Mouse (Mus musculus) limb, embryonic 11.5 days (tissue): Measurements from ENCODE around the gene Gabrb1. TPM values are rescaled to one million over a fixed set of nuclear protein-coding genes. Genes with fewer than 3 reads are reported as not detected.
"Not testable (repeated sequence)": the region's sequence is repeated elsewhere in the genome, so short reads cannot be mapped to it uniquely, and the experiment has no call there.

Experiments
- ATAC-seq: fragments of 200-750 bp; cut with Nextera tagmentation; 2 replicates; pipeline ENCODE4 v1.8.0; 2017; ENCODE audit warnings: low read depth; ENCODE audit not compliant: insufficient number of reproducible peaks, low FRiP score, low TSS enrichment
- DNase-seq: peaks from one replicate; pipeline ENCODE4 v3.0.0-alpha.2; 2015; ENCODE audit warnings: low spot score
- H3K27ac ChIP-seq: fragments of 300-500 bp; sonication (generic); replicated peaks from 2 replicates; pipeline ENCODE4 v1.5.1; 2014; ENCODE audit warnings: low read depth, mild to moderate bottlenecking, low read length
- H3K27me3 ChIP-seq: fragments of 300-500 bp; sonication (generic); 2 replicates; pipeline ENCODE4 v1.6.1; 2014; ENCODE audit warnings: mild to moderate bottlenecking, low read length, mixed read lengths; ENCODE audit not compliant: control insufficient read depth, insufficient read depth
- H3K36me3 ChIP-seq: fragments of 300-500 bp; sonication (generic); 2 replicates; pipeline ENCODE4 v1.6.1; 2014; ENCODE audit warnings: mild to moderate bottlenecking, low read length, moderate library complexity, mixed read lengths; ENCODE audit not compliant: control insufficient read depth, insufficient read depth
- H3K4me1 ChIP-seq: fragments of 300-500 bp; sonication (generic); 2 replicates; pipeline ENCODE4 v1.6.1; 2014; ENCODE audit warnings: low read length, mixed read lengths; ENCODE audit not compliant: control insufficient read depth, insufficient read depth
- H3K4me2 ChIP-seq: fragments of 300-500 bp; sonication (generic); 2 replicates; pipeline ENCODE4 v1.6.1; 2014; ENCODE audit warnings: low read depth, mild to moderate bottlenecking, moderate library complexity; ENCODE audit not compliant: severe bottlenecking
- H3K4me3 ChIP-seq: fragments of 300-500 bp; sonication (generic); 2 replicates; pipeline ENCODE4 v1.5.1; 2014; ENCODE audit warnings: low read depth, low read length
- H3K9ac ChIP-seq: fragments of 300-500 bp; sonication (generic); 2 replicates; pipeline ENCODE4 v1.6.1; 2014; ENCODE audit warnings: mild to moderate bottlenecking, low read length
- H3K9me3 ChIP-seq: fragments of 300-500 bp; sonication (generic); 2 replicates; pipeline ENCODE4 v1.6.1; 2016; ENCODE audit warnings: low read length; ENCODE audit not compliant: control insufficient read depth
- WGBS: fragments of 180-500 bp; shearing (Covaris S2); extraction: QIAGEN DNeasy Blood & Tissue Kit; methylation state at CpG from one replicate; pipeline ENCODE4 v1.1.7; 2014; 5-methylcytosine and 5-hydroxymethylcytosine counted together
- polyA plus RNA-seq: library from polyadenylated mRNA; unstranded; fragments of >200 nt; fragmentation: Nextera tagmentation; extraction: Ambion mirVana; gene quantifications from 2 replicates; pipeline ENCODE4 v1.2.1, GENCODE M21; 2014

Gene Gabrb1
- polyA plus RNA-seq, 1 experiment from 2014 or later, result 0.21 TPM

DNA sequence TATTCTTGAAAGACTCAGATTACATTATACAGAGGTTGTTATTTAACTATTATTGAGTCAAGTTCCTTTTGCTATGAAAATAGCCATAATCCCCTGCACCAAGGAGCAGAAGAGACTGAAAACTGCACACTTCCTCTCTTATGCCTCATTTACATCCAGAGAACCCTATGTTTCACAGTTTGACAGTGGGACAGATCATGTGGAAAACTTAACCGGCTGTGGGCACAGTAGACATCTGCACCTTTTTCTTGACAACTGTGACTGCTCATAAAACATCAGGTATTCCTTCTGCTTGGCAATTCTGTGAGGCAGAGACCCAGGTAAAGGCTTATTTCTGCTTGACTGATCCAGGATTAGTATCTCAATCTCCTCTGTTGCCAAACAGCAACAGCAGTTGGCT lies 481.7 kb downstream of the Gabrb1 start:
- Histone ChIP-seq H3K9me3 (no peaks in the 10 kb centered on the region), H3K36me3 (no peaks in the 10 kb centered on the region), H3K4me1 (no peaks in the 10 kb centered on the region), H3K4me2 (no peak overlapping the region), H3K27me3 (no peaks in the 10 kb centered on the region), H3K27ac (no peak overlapping the region), H3K9ac (no peak overlapping the region), H3K4me3 (no peak overlapping the region)
- ATAC-seq (no peak), DNase-seq (no peak)
- WGBS, result 82% methylated on average over 1 of the region's 1 CpGs

DNA sequence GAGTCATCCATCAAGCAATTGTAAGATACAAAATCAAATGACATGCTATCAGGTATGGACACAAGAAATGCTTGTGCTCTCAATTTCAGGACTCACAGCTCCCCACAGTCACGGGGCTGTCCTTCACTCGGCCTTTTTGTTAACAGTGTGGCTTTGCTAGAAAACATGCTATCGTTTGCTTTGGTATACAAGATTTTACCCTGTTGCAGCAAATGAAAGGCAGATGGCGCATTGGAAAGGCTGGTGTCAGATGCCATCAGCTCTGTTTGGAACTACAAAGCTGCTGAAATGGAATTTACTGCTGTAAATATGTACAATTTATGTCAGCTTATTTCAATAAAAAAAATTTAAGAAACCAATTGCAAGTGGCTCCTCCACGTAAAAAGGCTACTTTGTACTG lies 490.8 kb downstream of the Gabrb1 start:
- 49% methylated on average over 5 of the region's 5 CpGs for WGBS
- no peaks in the 10 kb centered on the region for H3K9me3 ChIP-seq
- no peak for ATAC-seq
- no peak overlapping the region for H3K4me3 ChIP-seq
- H3K9ac ChIP-seq, result no peak overlapping the region
- peak; percentile 31 for DNase-seq
- H3K27ac ChIP-seq, result no peak overlapping the region
- H3K36me3 ChIP-seq, result no peaks in the 10 kb centered on the region
- no peaks in the 10 kb centered on the region for H3K27me3 ChIP-seq
- H3K4me2 ChIP-seq, result no peak overlapping the region
- H3K4me1 ChIP-seq, result no peaks in the 10 kb centered on the region

DNA sequence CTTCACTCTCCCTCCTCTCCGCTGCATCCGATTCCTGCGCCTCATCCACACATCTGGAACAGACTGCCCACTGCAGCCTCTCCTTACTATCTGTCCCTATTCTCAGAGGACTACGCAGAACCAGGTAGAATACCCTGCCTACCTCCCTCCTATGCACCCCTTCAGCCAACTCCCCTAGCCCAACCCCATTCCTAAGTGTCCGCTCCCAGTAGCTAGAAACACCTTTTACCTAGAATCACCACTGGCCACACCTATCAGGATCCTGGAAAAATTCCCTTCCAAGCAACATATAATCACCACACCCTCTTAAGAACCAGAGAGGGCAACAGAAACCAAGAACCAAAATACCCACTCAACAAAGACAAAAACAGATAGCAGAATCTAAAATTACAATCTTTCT lies 493.0 kb downstream of the Gabrb1 start:
- H3K4me3 ChIP-seq, result no peak overlapping the region
- no peak overlapping the region for H3K9ac ChIP-seq
- H3K27me3 ChIP-seq, result no peaks in the 10 kb centered on the region
- ATAC-seq (no peak), DNase-seq (no peak)
- WGBS, result 97% methylated on average over 5 of the region's 5 CpGs
- no peaks in the 10 kb centered on the region for H3K4me1 ChIP-seq
- H3K27ac ChIP-seq, result no peak overlapping the region
- no peak overlapping the region for H3K4me2 ChIP-seq
- H3K9me3 ChIP-seq, result no peaks in the 10 kb centered on the region
- no peaks in the 10 kb centered on the region for H3K36me3 ChIP-seq

DNA sequence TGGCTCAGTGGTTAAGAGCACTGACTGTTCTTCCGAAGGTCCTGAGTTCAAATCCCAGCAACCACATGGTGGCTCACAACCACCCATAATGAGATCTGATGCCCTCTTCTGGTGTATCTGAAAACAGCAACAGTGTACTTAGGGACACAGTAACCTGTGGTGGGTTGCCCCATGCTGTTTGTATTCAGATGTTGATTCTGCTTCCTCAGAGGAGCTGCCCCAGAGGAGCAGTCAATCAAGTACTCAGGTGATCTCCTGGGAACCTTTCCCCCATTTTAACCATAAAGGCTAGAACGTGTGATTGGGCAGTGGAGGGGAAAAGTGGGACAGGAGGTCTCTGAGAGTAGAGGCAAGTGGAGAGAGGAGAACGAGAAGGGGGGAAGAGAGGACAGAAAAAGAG lies 497.8 kb downstream of the Gabrb1 start:
- WGBS, result 83% methylated on average over 3 of the region's 3 CpGs
- not testable (repeated sequence) for ATAC-seq, H3K27me3 ChIP-seq, H3K9me3 ChIP-seq, H3K27ac ChIP-seq, H3K4me1 ChIP-seq, H3K9ac ChIP-seq, H3K36me3 ChIP-seq, H3K4me2 ChIP-seq, DNase-seq, H3K4me3 ChIP-seq

DNA sequence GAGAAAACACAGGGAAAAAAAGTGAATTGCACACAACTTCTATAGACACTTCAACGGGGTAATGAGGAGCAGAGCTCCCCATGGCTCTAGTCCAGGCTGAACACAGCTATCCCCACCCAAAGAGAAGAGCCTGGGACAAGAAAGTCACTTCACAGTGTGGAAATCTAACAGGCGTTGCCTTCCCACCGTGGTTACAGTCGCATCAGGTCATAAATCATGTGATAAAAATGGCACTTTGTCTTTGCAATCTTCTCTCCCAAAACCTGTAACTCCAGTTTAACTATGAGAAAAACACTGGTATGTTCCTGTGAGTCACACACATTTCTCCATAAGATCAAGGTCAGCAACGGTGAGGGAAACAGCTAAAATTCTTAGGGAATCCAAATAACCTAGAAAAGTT lies 498.7 kb downstream of the Gabrb1 start:
- Histone ChIP-seq H3K4me1 (no peaks in the 10 kb centered on the region), H3K9me3 (no peaks in the 10 kb centered on the region), H3K4me3 (no peak overlapping the region), H3K27me3 (no peaks in the 10 kb centered on the region), H3K36me3 (peaks cover 7% of the 10 kb centered on the region; the same call in 1 of the 2 replicates), H3K9ac (no peak overlapping the region), H3K27ac (no peak overlapping the region), H3K4me2 (no peak overlapping the region)
- DNase-seq (no peak), ATAC-seq (no peak)
- WGBS, result 78% methylated on average over 5 of the region's 5 CpGs

DNA sequence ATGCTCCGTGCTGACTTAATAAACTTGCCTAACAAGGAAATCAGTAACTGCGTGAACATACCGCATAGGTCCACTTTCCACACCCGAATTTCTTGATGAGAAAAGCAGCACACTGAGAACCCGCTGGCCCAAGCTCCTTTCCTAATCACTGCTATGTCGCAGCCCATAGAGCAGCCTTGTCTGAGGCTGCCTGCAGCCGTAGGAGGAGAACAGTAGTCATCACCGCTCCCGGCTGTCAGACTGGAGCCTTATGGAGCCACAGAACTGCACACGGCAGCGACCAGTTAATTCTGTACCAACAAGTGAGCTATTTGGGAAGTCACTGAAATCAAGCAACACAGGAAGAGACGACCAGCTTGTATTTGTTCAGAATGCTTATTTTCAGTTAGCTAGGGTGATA lies 500.8 kb downstream of the Gabrb1 start:
- Histone ChIP-seq H3K9ac (no peak overlapping the region), H3K4me2 (no peak overlapping the region), H3K36me3 (peaks cover 10% of the 10 kb centered on the region; the same call in 1 of the 2 replicates), H3K4me3 (no peak overlapping the region), H3K9me3 (no peaks in the 10 kb centered on the region), H3K27ac (no peak overlapping the region), H3K27me3 (no peaks in the 10 kb centered on the region), H3K4me1 (no peaks in the 10 kb centered on the region)
- no peak for ATAC-seq
- DNase-seq, result no peak
- WGBS, result 93% methylated on average over 12 of the region's 12 CpGs

DNA sequence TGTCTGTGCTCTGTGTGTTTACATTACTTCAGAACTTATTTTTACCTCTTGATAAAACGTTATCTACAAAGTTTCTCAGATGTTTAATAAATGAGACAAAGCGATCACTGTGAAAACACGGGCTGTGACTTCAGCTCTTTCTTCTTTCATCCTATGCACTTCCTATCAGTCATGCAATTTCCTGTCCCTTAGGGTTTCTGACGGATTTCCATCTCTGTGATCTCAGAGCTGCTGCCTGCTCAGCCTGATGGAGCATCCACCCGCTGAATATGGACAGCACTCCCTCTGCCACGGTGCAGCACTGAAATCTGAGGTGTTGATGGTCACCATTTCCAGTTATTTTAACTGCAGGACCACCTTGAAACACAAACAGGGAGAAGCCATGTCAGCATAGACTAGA lies 501.6 kb downstream of the Gabrb1 start:
- DNase-seq (no peak), ATAC-seq (no peak)
- no peak overlapping the region for H3K4me3 ChIP-seq
- whole genome bisulfite sequencing, result 82% methylated on average over 6 of the region's 6 CpGs
- H3K9ac ChIP-seq, result no peak overlapping the region
- H3K4me2 ChIP-seq, result no peak overlapping the region
- H3K9me3 ChIP-seq, result no peaks in the 10 kb centered on the region
- H3K27me3 ChIP-seq, result no peaks in the 10 kb centered on the region
- H3K4me1 ChIP-seq, result no peaks in the 10 kb centered on the region
- H3K27ac ChIP-seq, result no peak overlapping the region
- peaks cover 10% of the 10 kb centered on the region; the same call in 1 of the 2 replicates for H3K36me3 ChIP-seq

DNA sequence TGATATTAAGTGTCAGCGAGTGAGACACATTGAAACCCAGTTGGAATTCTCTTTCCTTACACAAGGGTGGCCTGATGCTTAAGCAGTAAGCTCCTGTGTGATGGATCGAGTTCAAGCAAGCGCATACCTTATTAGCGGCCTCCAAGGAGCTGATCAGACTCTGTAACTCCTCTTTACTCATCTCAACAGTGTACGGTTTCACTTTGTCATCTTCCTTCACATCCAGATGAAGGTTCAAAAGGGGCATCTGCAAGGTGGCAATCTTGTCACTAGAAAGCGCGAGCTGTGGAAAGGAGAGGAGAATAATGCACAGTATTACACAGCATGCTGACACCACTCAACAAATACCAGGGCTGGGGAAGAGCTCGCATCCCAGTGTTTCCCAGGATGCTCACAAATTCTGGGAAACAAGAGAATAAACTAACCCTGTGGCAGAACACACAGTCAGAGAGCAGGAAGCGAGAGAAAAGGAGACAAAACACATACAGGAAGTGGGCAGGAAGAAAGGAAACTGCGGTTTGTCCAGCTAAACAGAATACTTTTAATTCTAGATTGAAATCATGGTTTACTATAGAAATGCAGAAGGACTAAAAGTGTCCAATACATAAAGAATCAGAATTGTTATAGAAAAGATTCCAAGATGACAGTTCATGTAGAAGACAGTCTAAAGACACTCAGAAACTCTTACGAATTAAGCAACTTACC lies 503.0 kb downstream of the Gabrb1 start:
- ATAC-seq, result no peak
- Histone ChIP-seq H3K4me2 (no peak overlapping the region), H3K4me1 (no peaks in the 10 kb centered on the region), H3K27me3 (no peaks in the 10 kb centered on the region), H3K9me3 (no peaks in the 10 kb centered on the region), H3K4me3 (no peak overlapping the region), H3K36me3 (peaks cover 10% of the 10 kb centered on the region; the same call in 1 of the 2 replicates), H3K9ac (no peak overlapping the region), H3K27ac (no peak overlapping the region)
- 91% methylated on average over 11 of the region's 11 CpGs for WGBS
- no peak for DNase-seq

DNA sequence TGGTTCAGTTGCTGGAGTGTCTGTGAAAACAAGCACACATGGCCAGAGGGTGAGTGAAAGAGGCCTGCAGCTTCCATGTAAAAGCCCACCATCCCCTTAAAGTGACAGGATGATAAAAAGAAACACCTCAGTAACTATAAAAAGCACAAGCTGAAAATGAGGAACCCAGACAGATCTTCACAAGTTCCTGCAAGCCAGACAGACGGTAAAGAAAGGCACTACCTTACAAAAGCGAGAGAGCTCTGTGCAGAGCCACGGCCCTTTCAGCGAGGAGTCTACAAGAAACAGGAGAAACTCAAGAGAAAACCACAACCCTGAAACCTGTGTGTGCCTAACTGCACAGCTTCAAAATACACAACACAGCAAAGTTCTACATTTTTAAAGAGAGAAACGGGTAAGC lies 504.9 kb downstream of the Gabrb1 start:
- no peak for DNase-seq
- Histone ChIP-seq H3K4me1 (peaks cover 8% of the 10 kb centered on the region), H3K27me3 (no peaks in the 10 kb centered on the region), H3K27ac (no peak overlapping the region), H3K4me2 (no peak overlapping the region), H3K9me3 (no peaks in the 10 kb centered on the region), H3K36me3 (peaks cover 10% of the 10 kb centered on the region; the same call in 1 of the 2 replicates), H3K9ac (no peak overlapping the region), H3K4me3 (no peak overlapping the region)
- ATAC-seq, result no peak
- WGBS, result 83% methylated on average over 5 of the region's 5 CpGs
